Mouse (Mus musculus): ENCODE measurements around the gene Arhgap24. TPM values are rescaled to one million over a fixed set of nuclear protein-coding genes. Genes with fewer than 3 reads are reported as not detected.
"Not testable (repeated sequence)": the region's sequence is repeated elsewhere in the genome, so short reads cannot be mapped to it uniquely, and the experiment has no call there.

The Arhgap24 gene
- polyA plus RNA-seq, 1 experiment from 2014 or later = 4.2 TPM

DNA sequence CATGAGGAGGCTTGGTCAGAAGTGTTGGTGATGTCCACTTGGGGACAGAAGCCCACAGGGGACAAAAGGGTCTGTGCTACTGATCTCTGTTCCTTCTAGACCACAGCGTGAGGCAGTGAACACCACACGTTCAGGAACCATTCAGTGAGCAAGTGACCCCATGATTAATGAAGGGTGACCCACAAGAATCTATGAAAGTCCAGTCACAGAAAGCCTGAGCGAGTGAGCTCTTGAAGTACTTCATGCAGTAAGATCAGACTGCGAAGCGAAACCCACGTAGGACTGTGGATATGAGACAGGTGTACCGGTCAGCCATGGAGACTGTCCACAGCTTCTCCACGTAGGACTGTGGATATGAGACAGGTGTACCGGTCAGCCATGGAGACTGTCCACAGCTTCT lies 391.8 kb downstream of the Arhgap24 start:
- H3K4me2 ChIP-seq (ENCODE audit: low read depth); DNase-seq (ENCODE audit: low spot score); H3K27me3 ChIP-seq (ENCODE audit: control insufficient read depth, insufficient read depth, low read length); ATAC-seq (ENCODE audit: insufficient read depth, low FRiP score, low TSS enrichment); H3K9ac ChIP-seq (ENCODE audit: low read length); H3K36me3 ChIP-seq (ENCODE audit: control insufficient read depth, insufficient read depth, low read length); H3K9me3 ChIP-seq (ENCODE audit: control insufficient read depth, low read length); H3K4me3 ChIP-seq (ENCODE audit: low read depth, low read length); H3K27ac ChIP-seq (ENCODE audit: low read depth, low read length); H3K4me1 ChIP-seq (ENCODE audit: control insufficient read depth, insufficient read depth, low read length): not testable (repeated sequence)
- WGBS = 90% methylated on average over 8 of the region's 9 CpGs

DNA sequence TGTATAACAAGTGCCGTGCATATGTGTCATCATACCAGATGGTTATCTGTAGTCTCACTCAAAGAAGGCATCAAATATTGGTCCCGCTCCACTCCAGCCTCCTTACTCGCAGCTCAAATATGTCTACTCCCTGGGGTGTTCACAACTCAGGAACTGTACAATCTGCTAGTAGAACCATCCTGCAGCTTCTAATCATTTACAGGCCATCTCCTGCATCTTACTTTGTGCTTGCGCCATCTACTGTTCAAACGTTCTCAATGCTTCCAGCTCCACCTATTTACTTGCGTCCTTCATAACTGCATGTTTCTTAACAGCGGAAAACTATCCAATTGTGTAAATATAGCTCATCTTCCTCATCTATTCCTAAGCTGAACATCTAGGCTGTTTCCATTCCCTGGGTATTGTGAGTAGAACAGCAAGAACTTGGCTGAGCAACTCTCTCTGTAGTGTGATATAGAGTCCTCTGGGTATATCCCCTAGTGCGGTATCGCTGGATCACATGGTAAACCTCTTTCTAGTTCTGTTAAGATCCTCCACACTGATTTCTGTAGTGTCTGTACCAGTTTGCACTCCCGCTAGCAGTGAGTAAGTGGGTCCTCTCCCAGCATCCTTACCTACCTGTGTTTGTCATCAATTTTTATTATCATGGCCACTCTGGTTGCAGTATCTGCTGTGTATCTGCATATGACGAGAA lies 393.6 kb downstream of the Arhgap24 start:
- ATAC-seq (ENCODE audit: insufficient read depth, low FRiP score, low TSS enrichment) = no peak
- Histone ChIP-seq H3K4me2 (ENCODE audit: low read depth) (no peak overlapping the region), H3K9me3 (ENCODE audit: control insufficient read depth, low read length) (no peaks in the 10 kb centered on the region), H3K36me3 (ENCODE audit: control insufficient read depth, insufficient read depth, low read length) (no peaks in the 10 kb centered on the region), H3K9ac (ENCODE audit: low read length) (no peak overlapping the region), H3K27me3 (ENCODE audit: control insufficient read depth, insufficient read depth, low read length) (no peaks in the 10 kb centered on the region), H3K4me3 (ENCODE audit: low read depth, low read length) (no peak overlapping the region), H3K27ac (ENCODE audit: low read depth, low read length) (no peak overlapping the region), H3K4me1 (ENCODE audit: control insufficient read depth, insufficient read depth, low read length) (no peaks in the 10 kb centered on the region)
- WGBS = 51% methylated on average over 11 of the region's 11 CpGs
- DNase-seq (ENCODE audit: low spot score) = peak; percentile 54

DNA sequence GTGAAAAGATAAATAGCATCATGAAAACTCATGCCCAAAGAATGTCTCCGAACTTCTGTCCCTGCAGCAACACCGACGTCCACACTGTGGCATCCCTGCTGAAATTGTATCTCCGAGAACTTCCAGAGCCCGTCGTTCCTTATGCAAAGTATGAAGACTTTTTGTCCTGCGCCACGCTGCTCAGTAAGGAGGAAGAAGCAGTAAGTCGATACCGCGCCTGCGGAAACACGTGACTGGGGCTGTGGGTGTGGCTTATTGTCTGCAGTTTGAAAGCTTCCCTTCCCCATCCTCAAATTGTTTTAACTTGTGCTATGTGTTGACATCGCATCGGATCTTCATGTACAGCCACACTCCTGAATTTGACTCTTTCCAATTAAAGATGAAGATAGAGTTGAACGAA lies 394.4 kb downstream of the Arhgap24 start:
- Histone ChIP-seq H3K9ac (ENCODE audit: low read length) (no peak overlapping the region), H3K4me3 (ENCODE audit: low read depth, low read length) (no peak overlapping the region), H3K9me3 (ENCODE audit: control insufficient read depth, low read length) (no peaks in the 10 kb centered on the region), H3K36me3 (ENCODE audit: control insufficient read depth, insufficient read depth, low read length) (no peaks in the 10 kb centered on the region), H3K4me1 (ENCODE audit: control insufficient read depth, insufficient read depth, low read length) (no peaks in the 10 kb centered on the region), H3K4me2 (ENCODE audit: low read depth) (no peak overlapping the region), H3K27me3 (ENCODE audit: control insufficient read depth, insufficient read depth, low read length) (no peaks in the 10 kb centered on the region), H3K27ac (ENCODE audit: low read depth, low read length) (no peak overlapping the region)
- no peak for ATAC-seq (ENCODE audit: insufficient read depth, low FRiP score, low TSS enrichment)
- DNase-seq (ENCODE audit: low spot score) = no peak
- 74% methylated on average over 16 of the region's 16 CpGs for WGBS

- no peak for DNase-seq (ENCODE audit: low spot score)
- no peaks in the 10 kb centered on the region for H3K4me1 ChIP-seq (ENCODE audit: control insufficient read depth, insufficient read depth, low read length)
- H3K4me2 ChIP-seq (ENCODE audit: low read depth) = no peak overlapping the region
- no peaks in the 10 kb centered on the region for H3K36me3 ChIP-seq (ENCODE audit: control insufficient read depth, insufficient read depth, low read length)
- H3K27ac ChIP-seq (ENCODE audit: low read depth, low read length) = no peak overlapping the region
- H3K27me3 ChIP-seq (ENCODE audit: control insufficient read depth, insufficient read depth, low read length) = no peaks in the 10 kb centered on the region
- no peaks in the 10 kb centered on the region for H3K9me3 ChIP-seq (ENCODE audit: control insufficient read depth, low read length)
- H3K4me3 ChIP-seq (ENCODE audit: low read depth, low read length) = no peak overlapping the region
- 76% methylated on average over 14 of the region's 14 CpGs for WGBS
- no peak for ATAC-seq (ENCODE audit: insufficient read depth, low FRiP score, low TSS enrichment)
- no peak overlapping the region for H3K9ac ChIP-seq (ENCODE audit: low read length)
These were observed 407.4 kb downstream of the Arhgap24 start for GRCm38 (mm10) chr5:102888482-102889162.

DNA sequence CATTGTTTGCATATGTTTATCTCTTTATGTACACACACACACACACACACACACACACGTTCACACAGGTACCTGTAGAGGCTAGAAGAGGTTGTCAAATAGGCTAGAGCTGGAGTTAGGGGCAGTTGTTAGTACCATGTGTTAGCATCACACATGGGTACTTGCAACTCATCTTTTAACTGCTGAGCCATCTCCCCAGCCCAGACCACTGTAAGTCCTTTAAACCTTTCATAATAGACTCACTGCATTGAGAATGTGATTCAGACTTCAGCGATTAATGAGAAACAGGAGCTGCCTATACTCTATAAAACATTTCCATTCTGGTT lies 407.9 kb downstream of the Arhgap24 start:
- H3K36me3 ChIP-seq (ENCODE audit: control insufficient read depth, insufficient read depth, low read length) = no peaks in the 10 kb centered on the region
- 84% methylated on average over 2 of the region's 2 CpGs for WGBS
- H3K9ac ChIP-seq (ENCODE audit: low read length) = no peak overlapping the region
- no peak overlapping the region for H3K4me2 ChIP-seq (ENCODE audit: low read depth)
- no peak overlapping the region for H3K27ac ChIP-seq (ENCODE audit: low read depth, low read length)
- H3K4me3 ChIP-seq (ENCODE audit: low read depth, low read length) = no peak overlapping the region
- ATAC-seq (ENCODE audit: insufficient read depth, low FRiP score, low TSS enrichment) = no peak
- no peaks in the 10 kb centered on the region for H3K9me3 ChIP-seq (ENCODE audit: control insufficient read depth, low read length)
- H3K4me1 ChIP-seq (ENCODE audit: control insufficient read depth, insufficient read depth, low read length) = no peaks in the 10 kb centered on the region
- no peak for DNase-seq (ENCODE audit: low spot score)
- H3K27me3 ChIP-seq (ENCODE audit: control insufficient read depth, insufficient read depth, low read length) = no peaks in the 10 kb centered on the region

DNA sequence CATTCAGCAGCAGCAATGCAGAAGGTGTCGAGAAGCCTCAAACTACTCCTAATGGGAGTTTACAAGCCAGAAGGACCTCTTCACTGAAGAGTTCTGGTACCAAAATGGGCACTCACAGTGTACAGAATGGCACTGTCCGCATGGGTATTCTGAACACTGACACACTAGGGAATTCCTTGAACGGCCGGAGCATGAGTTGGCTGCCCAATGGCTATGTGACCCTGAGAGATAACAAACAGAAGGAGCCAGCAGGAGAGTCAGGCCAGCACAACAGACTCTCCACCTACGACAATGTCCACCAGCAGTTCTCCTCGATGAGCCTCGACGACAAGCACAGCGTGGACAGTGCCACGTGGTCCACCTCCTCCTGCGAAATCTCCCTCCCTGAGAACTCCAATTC lies 411.0 kb downstream of the Arhgap24 start:
- Histone ChIP-seq H3K9me3 (ENCODE audit: control insufficient read depth, low read length) (no peaks in the 10 kb centered on the region), H3K4me3 (ENCODE audit: low read depth, low read length) (no peak overlapping the region), H3K4me1 (ENCODE audit: control insufficient read depth, insufficient read depth, low read length) (no peaks in the 10 kb centered on the region), H3K4me2 (ENCODE audit: low read depth) (no peak overlapping the region), H3K27me3 (ENCODE audit: control insufficient read depth, insufficient read depth, low read length) (no peaks in the 10 kb centered on the region), H3K9ac (ENCODE audit: low read length) (no peak overlapping the region), H3K36me3 (ENCODE audit: control insufficient read depth, insufficient read depth, low read length) (no peaks in the 10 kb centered on the region), H3K27ac (ENCODE audit: low read depth, low read length) (no peak overlapping the region)
- no peak for DNase-seq (ENCODE audit: low spot score)
- 94% methylated on average over 11 of the region's 11 CpGs for WGBS
- ATAC-seq (ENCODE audit: insufficient read depth, low FRiP score, low TSS enrichment) = no peak

DNA sequence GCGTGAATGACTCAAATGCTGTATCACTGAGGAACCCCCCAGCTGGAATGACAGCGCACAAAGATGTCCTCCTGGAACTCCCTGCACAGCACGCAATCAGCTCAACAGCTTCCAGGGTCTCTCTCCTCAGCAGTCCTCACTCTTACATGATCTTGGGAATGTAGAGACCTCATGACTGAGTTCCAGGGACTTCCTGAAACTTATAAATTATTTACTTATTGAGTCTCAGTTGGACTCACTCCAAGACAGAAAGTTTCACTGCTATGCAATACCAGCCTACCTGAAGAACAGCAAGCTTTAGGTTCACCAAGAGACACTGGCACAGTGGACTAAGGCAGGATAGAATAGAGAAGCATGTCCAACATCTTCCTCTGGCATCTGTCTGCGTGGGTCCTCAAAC lies 417.1 kb downstream of the Arhgap24 start:
- no peak overlapping the region for H3K27ac ChIP-seq (ENCODE audit: low read depth, low read length)
- H3K4me2 ChIP-seq (ENCODE audit: low read depth) = no peak overlapping the region
- no peak overlapping the region for H3K9ac ChIP-seq (ENCODE audit: low read length)
- 95% methylated on average over 4 of the region's 4 CpGs for WGBS
- ATAC-seq (ENCODE audit: insufficient read depth, low FRiP score, low TSS enrichment) (no peak), DNase-seq (ENCODE audit: low spot score) (no peak)
- no peak overlapping the region for H3K4me3 ChIP-seq (ENCODE audit: low read depth, low read length)
- no peaks in the 10 kb centered on the region for H3K4me1 ChIP-seq (ENCODE audit: control insufficient read depth, insufficient read depth, low read length)
- H3K27me3 ChIP-seq (ENCODE audit: control insufficient read depth, insufficient read depth, low read length) = no peaks in the 10 kb centered on the region
- no peaks in the 10 kb centered on the region for H3K9me3 ChIP-seq (ENCODE audit: control insufficient read depth, low read length)
- no peaks in the 10 kb centered on the region for H3K36me3 ChIP-seq (ENCODE audit: control insufficient read depth, insufficient read depth, low read length)

DNA sequence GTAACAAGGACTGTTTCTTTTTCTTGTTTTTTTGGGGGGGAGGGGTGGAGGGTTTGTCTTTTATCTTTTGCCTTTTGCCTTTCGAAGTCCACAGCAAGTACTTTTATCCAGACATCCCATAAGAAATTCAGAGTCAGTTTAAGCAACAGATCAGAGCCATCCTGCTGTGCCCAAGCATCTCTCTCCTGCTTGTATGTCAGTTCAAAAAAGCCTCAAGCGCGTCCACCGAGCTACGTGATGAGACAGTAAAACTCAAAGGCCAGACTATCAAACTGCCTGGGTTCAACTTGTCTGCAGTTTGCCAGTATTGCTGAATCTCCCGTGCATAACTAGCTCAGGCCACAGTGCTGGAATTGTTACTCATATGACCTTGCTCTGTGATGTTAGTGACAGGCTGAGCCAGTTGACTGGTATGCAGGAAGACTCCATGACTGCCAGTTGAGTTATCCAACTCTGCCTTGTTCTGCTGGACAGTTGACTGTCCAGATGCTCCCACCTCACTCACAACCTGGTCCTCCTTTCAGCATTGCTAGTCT lies 418.6 kb downstream of the Arhgap24 start:
- DNase-seq (ENCODE audit: low spot score) (no peak), ATAC-seq (ENCODE audit: insufficient read depth, low FRiP score, low TSS enrichment) (no peak)
- H3K27me3 ChIP-seq (ENCODE audit: control insufficient read depth, insufficient read depth, low read length) = no peaks in the 10 kb centered on the region
- H3K4me1 ChIP-seq (ENCODE audit: control insufficient read depth, insufficient read depth, low read length) = no peaks in the 10 kb centered on the region
- no peak overlapping the region for H3K4me3 ChIP-seq (ENCODE audit: low read depth, low read length)
- H3K9me3 ChIP-seq (ENCODE audit: control insufficient read depth, low read length) = no peaks in the 10 kb centered on the region
- no peak overlapping the region for H3K9ac ChIP-seq (ENCODE audit: low read length)
- 69% methylated on average over 6 of the region's 6 CpGs for WGBS
- H3K36me3 ChIP-seq (ENCODE audit: control insufficient read depth, insufficient read depth, low read length) = no peaks in the 10 kb centered on the region
- H3K27ac ChIP-seq (ENCODE audit: low read depth, low read length) = no peak overlapping the region
- H3K4me2 ChIP-seq (ENCODE audit: low read depth) = no peak overlapping the region

DNA sequence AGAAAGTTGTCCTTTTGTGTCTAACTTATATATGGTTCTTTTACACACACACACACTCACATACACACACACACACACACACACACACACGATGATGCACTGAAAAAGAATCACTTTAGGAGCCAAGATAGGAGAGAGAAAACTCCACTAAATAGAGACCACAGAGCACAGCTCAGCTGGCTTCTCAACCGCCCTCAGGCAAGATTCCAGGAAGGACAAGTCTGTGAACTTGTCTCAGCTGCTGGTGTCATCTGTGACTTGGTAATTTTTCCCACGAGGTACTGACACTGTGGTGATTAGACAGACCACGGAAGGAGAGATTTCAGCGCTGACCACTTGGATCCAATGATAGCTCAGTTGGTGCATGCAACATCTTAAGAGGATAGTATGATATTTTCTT lies 420.0 kb downstream of the Arhgap24 start:
- 79% methylated on average over 5 of the region's 5 CpGs for WGBS
- DNase-seq (ENCODE audit: low spot score) = no peak
- H3K36me3 ChIP-seq (ENCODE audit: control insufficient read depth, insufficient read depth, low read length) = no peaks in the 10 kb centered on the region

More for the DNA sequence above, 420.0 kb downstream of the Arhgap24 start:
- no peak for ATAC-seq (ENCODE audit: insufficient read depth, low FRiP score, low TSS enrichment)
- Histone ChIP-seq H3K9me3 (ENCODE audit: control insufficient read depth, low read length) (no peaks in the 10 kb centered on the region), H3K4me3 (ENCODE audit: low read depth, low read length) (no peak overlapping the region), H3K9ac (ENCODE audit: low read length) (no peak overlapping the region), H3K27me3 (ENCODE audit: control insufficient read depth, insufficient read depth, low read length) (no peaks in the 10 kb centered on the region), H3K27ac (ENCODE audit: low read depth, low read length) (no peak overlapping the region), H3K4me1 (ENCODE audit: control insufficient read depth, insufficient read depth, low read length) (no peaks in the 10 kb centered on the region), H3K4me2 (ENCODE audit: low read depth) (no peak overlapping the region)
